Mouse (Mus musculus) bone marrow macrophage, adult 2 months (primary cell): ENCODE measurements around the gene Dnajb11. TPM values are rescaled to one million over a fixed set of nuclear protein-coding genes. Genes with fewer than 3 reads are reported as not detected.

Experiments used
- H3K27ac ChIP-seq: 2 replicates; pipeline ENCODE4 v1.5.1; 2012; ENCODE audit warnings: low read depth, low read length; ENCODE audit not compliant: insufficient read depth
- H3K4me1 ChIP-seq: 2 replicates; pipeline ENCODE4 v1.6.1; 2012; ENCODE audit warnings: low read length; ENCODE audit not compliant: control insufficient read depth, insufficient read depth
- H3K4me3 ChIP-seq: 2 replicates; pipeline ENCODE4 v1.5.1; 2012; ENCODE audit warnings: mild to moderate bottlenecking, low read length, moderate library complexity; ENCODE audit not compliant: insufficient read depth
- CTCF ChIP-seq: IDR thresholded peaks from 2 replicates; pipeline ENCODE4 v1.5.1; 2012; ENCODE audit warnings: low read depth, mild to moderate bottlenecking, low read length, moderate library complexity
- POLR2A ChIP-seq: IDR thresholded peaks from 2 replicates; pipeline ENCODE4 v1.6.1; 2012; ENCODE audit warnings: mild to moderate bottlenecking, low read depth, low read length, borderline replicate concordance
- polyA plus RNA-seq: library from polyadenylated mRNA; stranded (reverse); fragments of >200 nt; gene quantifications from 2 replicates; pipeline ENCODE4 v1.2.4, GENCODE M21; 2012; ENCODE audit not compliant: missing spikeins, insufficient read depth, insufficient read length

Gene Dnajb11
- polyA plus RNA-seq, 1 experiment: 78.0 TPM

DNA sequence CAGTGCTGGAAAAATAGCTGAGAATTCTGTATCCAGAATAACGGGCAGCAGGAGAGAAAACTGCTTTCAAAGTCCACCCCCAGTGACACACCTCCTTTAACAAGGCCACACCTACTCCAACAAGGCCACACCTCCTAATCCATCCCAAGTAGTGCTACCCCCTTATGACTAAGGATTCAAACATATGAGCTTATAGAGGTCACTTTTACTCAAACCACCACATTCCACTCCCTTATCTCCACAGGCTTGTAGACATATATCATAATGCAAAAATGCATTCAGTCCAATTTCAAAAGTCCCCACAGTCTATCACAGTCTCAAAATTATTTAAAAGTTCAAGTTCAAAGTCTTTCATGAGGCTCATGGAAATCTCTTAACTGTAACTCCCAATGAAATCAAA, 10.0 kb upstream of the Dnajb11 start:
- no peak overlapping the region for H3K4me3 ChIP-seq
- no peak overlapping the region for H3K27ac ChIP-seq
- no peaks in the 10 kb centered on the region for H3K4me1 ChIP-seq
- TF ChIP-seq POLR2A (no peak), CTCF (no peak)

GRCm38 (mm10) chr16:22848331-22848730, 9.3 kb upstream of the Dnajb11 start:
- TF ChIP-seq POLR2A (no peak), CTCF (no peak)
- Histone ChIP-seq H3K4me3 (no peak overlapping the region), H3K4me1 (no peaks in the 10 kb centered on the region), H3K27ac (no peak overlapping the region)

GRCm38 (mm10) chr16:22852709-22853108, 4.9 kb upstream of the Dnajb11 start:
- Histone ChIP-seq H3K4me1 (no peaks in the 10 kb centered on the region), H3K4me3 (no peak overlapping the region), H3K27ac (no peak overlapping the region)
- TF ChIP-seq POLR2A (no peak), CTCF (no peak)

DNA sequence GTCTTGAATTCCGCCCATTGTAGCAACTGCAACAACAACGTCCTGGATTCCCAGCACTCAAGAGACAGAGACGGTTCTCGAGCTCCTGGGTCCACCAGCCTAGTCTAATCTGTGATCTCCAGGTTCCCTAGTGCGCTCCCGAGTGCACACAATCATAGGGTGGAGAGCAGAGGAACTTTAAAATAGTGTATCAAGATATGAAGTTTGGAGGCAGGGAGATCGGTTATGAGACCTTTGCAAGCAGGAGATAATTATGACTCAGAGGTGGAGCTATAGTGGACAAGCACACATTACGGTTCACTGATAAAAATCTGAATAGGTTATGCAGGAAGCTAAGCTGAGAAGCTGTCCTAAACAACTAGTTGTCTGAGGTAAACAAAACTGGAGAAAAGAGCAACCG, 872 bp upstream of the Dnajb11 start:
- Histone ChIP-seq H3K4me3 (peak overlapping the region; percentile 80), H3K4me1 (peaks cover 8% of the 10 kb centered on the region), H3K27ac (peak overlapping the region; percentile 72)
- TF ChIP-seq CTCF (no peak), POLR2A (no peak)

DNA sequence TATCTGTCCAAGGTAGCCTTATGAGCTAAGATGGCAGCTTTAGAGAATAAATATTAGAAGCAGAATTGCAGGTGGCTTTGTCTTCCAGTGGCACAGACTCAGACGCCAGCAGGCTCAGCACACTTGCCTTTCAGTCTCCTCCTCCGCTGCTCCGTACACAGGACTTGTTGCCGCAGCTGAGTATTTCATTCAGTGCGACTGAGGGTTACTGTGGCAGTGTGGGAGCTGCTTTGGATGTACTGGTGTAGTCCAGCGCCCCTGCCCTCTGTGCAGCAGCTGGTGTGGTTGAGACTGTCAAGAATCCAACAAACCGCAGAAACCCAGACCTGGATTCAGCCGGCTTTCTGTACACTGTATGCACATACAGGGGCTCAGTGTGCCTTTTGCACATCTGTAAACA, 14.8 kb downstream of the Dnajb11 start:
- Histone ChIP-seq H3K4me3 (no peak overlapping the region), H3K4me1 (no peaks in the 10 kb centered on the region), H3K27ac (no peak overlapping the region)
- TF ChIP-seq CTCF (no peak), POLR2A (no peak)

DNA sequence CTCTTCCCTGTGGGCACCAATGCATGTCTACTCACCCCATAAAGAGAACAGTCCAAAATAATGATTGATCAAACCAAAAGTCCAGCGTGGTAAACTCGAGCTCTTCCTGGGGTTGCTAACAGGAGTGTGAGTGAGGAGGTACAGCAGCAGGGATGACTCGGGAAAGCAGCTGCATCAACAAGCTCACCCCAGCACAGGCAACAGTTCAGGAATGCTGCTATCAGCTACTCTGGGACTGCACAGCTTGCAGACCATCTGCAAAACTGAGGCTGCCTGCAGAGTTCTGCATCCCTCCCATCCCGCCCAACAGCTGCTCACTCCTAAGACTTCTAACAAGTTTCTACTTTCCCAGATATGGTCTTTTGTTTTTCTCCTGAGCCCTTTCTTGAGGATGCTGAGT, 15.7 kb downstream of the Dnajb11 start:
- Histone ChIP-seq H3K27ac (no peak overlapping the region), H3K4me1 (no peaks in the 10 kb centered on the region), H3K4me3 (no peak overlapping the region)
- TF ChIP-seq CTCF (no peak), POLR2A (no peak)

- no peak overlapping the region for H3K4me3 ChIP-seq
- no peak overlapping the region for H3K27ac ChIP-seq
- H3K4me1 ChIP-seq: no peaks in the 10 kb centered on the region
- TF ChIP-seq POLR2A (no peak), CTCF (no peak)
Observed at GRCm38 (mm10) chr16:22876218-22877043, 18.8 kb downstream of the Dnajb11 start.

GRCm38 (mm10) chr16:22877660-22878390, 20.2 kb downstream of the Dnajb11 start:
- Histone ChIP-seq H3K4me1 (no peaks in the 10 kb centered on the region), H3K27ac (no peak overlapping the region), H3K4me3 (no peak overlapping the region)
- no peak for TF ChIP-seq CTCF
- TF ChIP-seq POLR2A: no peak

DNA sequence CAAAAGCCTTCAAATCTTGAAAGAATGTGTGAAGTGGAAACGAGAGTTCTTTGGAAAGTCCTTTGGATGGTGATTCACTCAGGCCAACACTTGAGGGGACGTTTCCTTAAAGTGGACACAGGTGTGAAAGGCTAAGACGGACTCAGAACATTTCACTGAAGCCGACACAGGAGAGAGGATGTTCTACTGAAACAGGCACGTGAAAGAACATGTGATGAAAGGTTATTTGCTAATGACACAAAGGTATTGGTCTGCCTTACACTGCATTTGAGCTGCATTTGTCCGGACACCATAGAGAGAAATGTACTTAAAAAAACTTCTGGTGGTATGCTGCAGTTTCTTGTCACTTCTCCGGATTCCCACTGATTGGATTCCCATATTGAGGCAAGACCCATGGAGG, 21.1 kb downstream of the Dnajb11 start:
- H3K4me1 ChIP-seq: no peaks in the 10 kb centered on the region
- H3K27ac ChIP-seq: no peak overlapping the region
- no peak overlapping the region for H3K4me3 ChIP-seq
- TF ChIP-seq CTCF: no peak
- TF ChIP-seq POLR2A: no peak
